Mouse (Mus musculus) limb, embryonic 10.5 days (tissue): ENCODE measurements around the gene Adora2b. TPM values are rescaled to one million over a fixed set of nuclear protein-coding genes. Genes with fewer than 3 reads are reported as not detected.
"Not testable (repeated sequence)": the region's sequence is repeated elsewhere in the genome, so short reads cannot be mapped to it uniquely, and the experiment has no call there.

Source experiments
- DNase-seq: peaks from one replicate; pipeline ENCODE4 v3.0.0-alpha.2; 2017; ENCODE audit warnings: low spot score
- H3K27ac ChIP-seq: fragments of 300-500 bp; sonication (generic); 2 replicates; pipeline ENCODE4 v1.5.1; 2016; ENCODE audit warnings: mild to moderate bottlenecking
- H3K27me3 ChIP-seq: fragments of 300-500 bp; sonication (generic); 2 replicates; pipeline ENCODE4 v1.6.1; 2016; ENCODE audit warnings: low read depth, mild to moderate bottlenecking; ENCODE audit not compliant: poor library complexity, severe bottlenecking
- H3K36me3 ChIP-seq: fragments of 300-500 bp; sonication (generic); 2 replicates; pipeline ENCODE4 v1.6.1; 2016; ENCODE audit warnings: mild to moderate bottlenecking, moderate library complexity
- H3K4me1 ChIP-seq: fragments of 300-500 bp; sonication (generic); 2 replicates; pipeline ENCODE4 v1.6.1; 2016
- H3K4me3 ChIP-seq: fragments of 300-500 bp; sonication (generic); 2 replicates; pipeline ENCODE4 v1.5.1; 2016; ENCODE audit warnings: mild to moderate bottlenecking, moderate library complexity
- H3K9me3 ChIP-seq: fragments of 300-500 bp; sonication (generic); replicated peaks from 2 replicates; pipeline ENCODE4 v1.6.1; 2016; ENCODE audit warnings: mild to moderate bottlenecking
- WGBS: fragments of 180-500 bp; shearing (Covaris S2); methylation state at CpG from one replicate; pipeline ENCODE4 v1.1.7; 2016; 5-methylcytosine and 5-hydroxymethylcytosine counted together
- polyA plus RNA-seq: library from polyadenylated mRNA; unstranded; fragments of >200 nt; fragmentation: Nextera tagmentation; extraction: Ambion mirVana; gene quantifications from 2 replicates; pipeline ENCODE4 v1.2.1, GENCODE M21; 2016

The Adora2b gene
- polyA plus RNA-seq, 1 experiment from 2014 or later = 11.5 TPM

GRCm38 (mm10) chr11:62268381-62268780 lies 19.6 kb downstream of the Adora2b start:
- no peaks in the 10 kb centered on the region for H3K27me3 ChIP-seq
- no peak for DNase-seq
- no peak overlapping the region for H3K4me3 ChIP-seq
- no peak overlapping the region for H3K27ac ChIP-seq
- no peaks in the 10 kb centered on the region for H3K9me3 ChIP-seq
- H3K4me1 ChIP-seq = peaks cover 10% of the 10 kb centered on the region
- WGBS = 81% methylated on average over 8 of the region's 8 CpGs
- H3K36me3 ChIP-seq = peaks cover 22% of the 10 kb centered on the region

DNA sequence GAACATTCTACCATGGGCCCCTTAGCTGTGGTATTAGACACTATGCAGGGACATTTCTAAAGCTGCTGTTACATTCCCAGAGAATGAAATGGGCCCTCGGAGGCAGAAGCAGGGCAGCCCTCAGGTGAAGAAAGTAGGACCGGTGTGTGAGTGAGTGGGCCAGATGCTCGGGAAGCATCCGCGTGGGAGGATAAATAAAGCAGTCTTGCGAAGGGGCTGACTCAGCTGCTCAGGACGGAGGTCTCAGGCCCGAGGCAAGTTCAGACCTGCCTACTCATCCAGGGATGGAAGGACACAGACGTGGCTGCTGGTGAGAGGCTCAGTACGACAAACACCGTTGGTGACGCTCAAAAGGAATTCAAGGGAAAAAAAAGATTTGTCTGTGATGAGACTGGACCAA lies 20.3 kb downstream of the Adora2b start:
- DNase-seq = no peak
- peaks cover 22% of the 10 kb centered on the region for H3K36me3 ChIP-seq
- H3K27ac ChIP-seq = no peak overlapping the region
- WGBS = 79% methylated on average over 12 of the region's 12 CpGs
- H3K9me3 ChIP-seq = no peaks in the 10 kb centered on the region
- H3K4me3 ChIP-seq = no peak overlapping the region
- no peaks in the 10 kb centered on the region for H3K27me3 ChIP-seq
- peaks cover 10% of the 10 kb centered on the region for H3K4me1 ChIP-seq

- Histone ChIP-seq H3K4me3 (no peak overlapping the region), H3K27ac (no peak overlapping the region), H3K4me1 (peaks cover 10% of the 10 kb centered on the region), H3K36me3 (peaks cover 16% of the 10 kb centered on the region), H3K27me3 (no peaks in the 10 kb centered on the region), H3K9me3 (no peaks in the 10 kb centered on the region)
- no peak for DNase-seq
- WGBS = 55% methylated on average over 5 of the region's 5 CpGs
Measured at GRCm38 (mm10) chr11:62270851-62271250, 22.1 kb downstream of the Adora2b start.

DNA sequence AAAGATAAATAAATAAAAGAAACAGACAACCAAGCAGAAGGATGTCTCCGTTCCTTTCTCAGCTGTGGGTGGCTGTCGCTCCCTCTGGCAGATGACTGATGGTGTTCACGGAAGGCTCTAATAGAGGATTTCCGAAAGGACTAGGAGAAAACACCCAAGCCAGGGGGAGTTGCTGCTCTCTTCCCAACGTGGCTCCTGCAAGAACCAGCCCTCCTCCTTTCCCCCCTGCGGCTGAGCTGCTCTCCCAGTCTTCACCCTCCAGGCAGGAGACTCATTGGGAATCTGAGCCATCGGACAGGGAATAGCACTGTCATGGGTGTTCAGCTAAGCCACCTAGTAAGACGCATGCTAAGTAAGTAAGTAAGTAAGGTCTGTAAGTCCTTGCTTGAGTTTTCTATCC lies 28.3 kb downstream of the Adora2b start:
- H3K27ac ChIP-seq = no peak overlapping the region
- WGBS = 60% methylated on average over 8 of the region's 8 CpGs
- no peaks in the 10 kb centered on the region for H3K36me3 ChIP-seq
- H3K9me3 ChIP-seq = no peaks in the 10 kb centered on the region
- H3K4me1 ChIP-seq = peaks cover 5% of the 10 kb centered on the region; the same call in 1 of the 2 replicates
- no peaks in the 10 kb centered on the region for H3K27me3 ChIP-seq
- H3K4me3 ChIP-seq = no peak overlapping the region
- DNase-seq = no peak

DNA sequence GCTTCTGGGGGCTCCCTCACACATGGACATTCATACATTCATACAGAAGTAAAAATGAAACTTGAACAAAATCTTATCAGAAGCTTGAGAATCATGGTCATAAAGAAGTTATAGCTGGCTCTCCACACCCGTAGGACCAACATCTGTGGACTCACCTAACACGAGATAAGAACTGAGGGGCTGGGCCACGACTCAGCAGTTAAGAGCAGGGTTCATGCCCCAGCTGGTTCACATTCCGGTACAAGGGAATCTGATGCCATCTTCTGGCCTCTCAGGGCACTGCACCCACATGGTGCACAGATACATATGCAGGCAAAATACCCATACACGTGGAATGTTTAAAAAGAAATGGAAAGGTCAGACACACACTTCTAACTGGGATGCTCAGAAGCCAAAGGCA lies 29.2 kb downstream of the Adora2b start:
- H3K4me3 ChIP-seq = no peak overlapping the region
- peak; percentile 83 for DNase-seq
- no peak overlapping the region for H3K27ac ChIP-seq
- H3K4me1 ChIP-seq = peaks cover 7% of the 10 kb centered on the region; the same call in 1 of the 2 replicates
- no peaks in the 10 kb centered on the region for H3K9me3 ChIP-seq
- H3K27me3 ChIP-seq = no peaks in the 10 kb centered on the region
- WGBS = 19% methylated on average over 5 of the region's 5 CpGs
- H3K36me3 ChIP-seq = peaks cover 4% of the 10 kb centered on the region; the same call in 1 of the 2 replicates

DNA sequence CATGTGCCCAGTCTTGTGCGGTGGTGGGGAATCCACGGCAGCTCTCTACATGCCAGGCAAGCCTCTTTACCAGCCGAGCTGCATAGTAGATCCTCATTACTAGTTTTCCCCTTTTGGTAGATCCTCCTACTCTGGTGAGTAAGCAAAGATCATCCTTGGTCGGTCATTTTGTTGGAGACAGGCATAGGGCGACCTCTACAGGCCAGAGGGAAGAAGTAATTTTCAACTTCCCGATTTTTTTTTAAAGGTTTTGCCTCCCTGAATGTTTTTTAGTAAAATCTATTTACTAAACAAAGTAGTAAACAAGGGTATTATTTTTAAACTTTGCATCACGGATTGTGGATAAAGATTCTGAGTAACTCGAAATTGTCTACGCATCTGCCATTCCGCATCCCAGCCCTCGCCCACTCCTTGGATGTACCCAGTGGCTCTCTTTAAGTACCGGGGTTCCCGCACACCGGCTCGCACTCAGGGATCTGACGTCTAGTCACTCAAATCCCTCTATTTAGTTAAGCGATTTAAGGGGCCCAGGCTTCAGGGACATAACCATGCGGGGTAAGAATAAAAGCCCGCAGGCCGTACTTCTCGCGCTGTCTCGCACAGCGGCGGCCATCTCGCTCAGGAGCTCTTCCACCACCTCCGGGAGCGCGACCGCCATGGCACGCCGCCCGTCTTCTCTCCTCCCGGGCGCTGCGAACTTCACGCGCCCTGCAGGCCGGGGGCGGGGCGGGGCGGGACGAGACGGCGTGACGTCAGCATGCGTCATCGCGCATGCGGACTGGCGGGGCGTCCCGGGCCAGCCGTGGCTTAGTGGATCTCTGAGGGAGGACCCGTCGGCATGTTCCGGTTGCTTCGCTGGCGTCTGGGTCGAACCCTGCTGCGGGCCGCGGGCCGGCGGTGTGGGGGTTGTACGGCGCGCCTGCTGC lies 32.2 kb downstream of the Adora2b start, which contains the start of the genes Zswim7 and Ttc19:
Gene Zswim7 (minus strand): TSS at position 701 of the 926 bp plus-strand sequence.
Gene Ttc19 (plus strand): TSS at position 799 of the 926 bp plus-strand sequence.
- under 1% methylated on average over 68 of the region's 68 CpGs for WGBS
- H3K36me3 ChIP-seq = peaks cover 26% of the 10 kb centered on the region
- peak within 1 kb of the TSS; percentile 91 for H3K27ac ChIP-seq
- no peaks in the 10 kb centered on the region for H3K9me3 ChIP-seq
- H3K27me3 ChIP-seq = no peaks in the 10 kb centered on the region
- DNase-seq = peak; percentile 98
- peaks cover 13% of the 10 kb centered on the region; the same call in 1 of the 2 replicates for H3K4me1 ChIP-seq
- peak within 1 kb of the TSS; percentile 97 for H3K4me3 ChIP-seq

DNA sequence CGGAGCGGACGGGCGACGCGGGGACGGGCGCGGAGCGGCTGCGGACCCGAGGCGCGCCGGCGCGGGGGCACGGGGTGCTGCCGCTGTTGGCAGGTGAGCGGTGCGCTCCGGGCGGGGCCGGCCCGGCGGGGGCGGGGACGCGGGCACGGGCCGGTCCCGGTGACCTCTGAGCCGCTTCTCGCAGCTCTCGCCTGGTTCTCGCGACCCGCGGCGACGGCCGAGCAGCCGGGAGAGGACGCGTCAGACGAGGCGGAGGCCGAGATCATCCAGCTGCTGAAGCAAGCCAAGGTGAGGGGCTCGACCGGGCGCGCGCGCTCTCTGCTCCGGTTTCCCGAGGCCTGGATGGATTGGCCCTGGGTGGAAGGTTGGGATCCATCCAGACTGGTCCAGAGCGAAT lies 32.8 kb downstream of the Adora2b start:
- peaks cover 13% of the 10 kb centered on the region; the same call in 1 of the 2 replicates for H3K4me1 ChIP-seq
- no peak for DNase-seq
- peaks cover 32% of the 10 kb centered on the region for H3K36me3 ChIP-seq
- 1% methylated on average over 57 of the region's 57 CpGs for WGBS
- peak overlapping the region; percentile 97 for H3K4me3 ChIP-seq
- H3K27ac ChIP-seq = peak overlapping the region; percentile 91
- H3K27me3 ChIP-seq = no peaks in the 10 kb centered on the region
- no peaks in the 10 kb centered on the region for H3K9me3 ChIP-seq

- not testable (repeated sequence) for H3K27me3 ChIP-seq, H3K4me3 ChIP-seq, H3K27ac ChIP-seq, H3K9me3 ChIP-seq, DNase-seq
- WGBS = 41% methylated on average over 3 of the region's 3 CpGs
- Histone ChIP-seq H3K36me3 (peaks cover 53% of the 10 kb centered on the region), H3K4me1 (peaks cover 13% of the 10 kb centered on the region; the same call in 1 of the 2 replicates)
Measured at GRCm38 (mm10) chr11:62284020-62284419, 35.2 kb downstream of the Adora2b start.

DNA sequence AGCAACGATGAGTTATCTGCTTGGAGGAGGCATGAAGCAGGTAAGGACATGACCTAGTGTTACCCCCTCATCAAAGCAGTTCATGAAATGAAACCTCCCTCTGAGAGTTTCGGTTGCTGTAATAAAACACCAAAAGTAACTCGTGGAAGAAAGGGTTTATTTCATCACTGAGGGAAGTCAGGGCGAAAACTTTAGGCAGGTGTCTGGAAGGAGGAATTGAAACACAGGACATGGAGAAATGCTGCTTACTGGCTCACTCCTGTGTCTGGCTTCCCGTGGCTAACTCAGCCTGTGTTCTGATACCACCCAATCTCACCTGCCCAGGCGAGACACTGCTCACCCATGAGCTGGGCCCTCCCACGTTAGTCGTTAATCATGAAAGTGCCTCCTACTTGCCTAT lies 36.2 kb downstream of the Adora2b start:
- H3K9me3 ChIP-seq = no peaks in the 10 kb centered on the region
- H3K4me1 ChIP-seq = peaks cover 13% of the 10 kb centered on the region; the same call in 1 of the 2 replicates
- peaks cover 61% of the 10 kb centered on the region for H3K36me3 ChIP-seq
- no peak overlapping the region for H3K27ac ChIP-seq
- WGBS = 81% methylated on average over 8 of the region's 8 CpGs
- no peak overlapping the region for H3K4me3 ChIP-seq
- no peak for DNase-seq
- H3K27me3 ChIP-seq = no peaks in the 10 kb centered on the region

DNA sequence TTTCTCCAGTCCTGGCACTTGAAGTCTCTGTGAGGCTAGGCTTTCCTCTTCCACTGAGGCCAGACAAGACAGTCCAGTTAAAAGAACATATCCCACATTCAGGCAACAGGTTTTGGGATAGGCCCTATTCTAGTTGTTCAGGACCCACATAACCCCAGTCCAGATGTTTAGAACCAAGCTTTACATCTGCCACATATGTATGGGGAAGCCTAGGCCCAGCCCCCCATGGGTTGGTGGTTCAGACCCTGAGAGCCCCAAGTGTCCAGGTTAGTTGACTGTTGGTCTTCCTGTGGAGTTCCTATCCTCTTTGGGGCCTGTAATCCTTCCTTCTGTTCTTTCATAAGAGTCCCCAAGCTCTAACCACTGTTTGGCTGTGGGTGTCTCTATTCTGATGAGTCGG lies 38.9 kb downstream of the Adora2b start:
- Histone ChIP-seq H3K4me3 (no peak overlapping the region), H3K9me3 (no peaks in the 10 kb centered on the region), H3K27me3 (no peaks in the 10 kb centered on the region), H3K36me3 (peaks cover 77% of the 10 kb centered on the region), H3K4me1 (peaks cover 6% of the 10 kb centered on the region; the same call in 1 of the 2 replicates), H3K27ac (no peak overlapping the region)
- DNase-seq = no peak
- 100% methylated on average over 1 of the region's 1 CpGs for WGBS

DNA sequence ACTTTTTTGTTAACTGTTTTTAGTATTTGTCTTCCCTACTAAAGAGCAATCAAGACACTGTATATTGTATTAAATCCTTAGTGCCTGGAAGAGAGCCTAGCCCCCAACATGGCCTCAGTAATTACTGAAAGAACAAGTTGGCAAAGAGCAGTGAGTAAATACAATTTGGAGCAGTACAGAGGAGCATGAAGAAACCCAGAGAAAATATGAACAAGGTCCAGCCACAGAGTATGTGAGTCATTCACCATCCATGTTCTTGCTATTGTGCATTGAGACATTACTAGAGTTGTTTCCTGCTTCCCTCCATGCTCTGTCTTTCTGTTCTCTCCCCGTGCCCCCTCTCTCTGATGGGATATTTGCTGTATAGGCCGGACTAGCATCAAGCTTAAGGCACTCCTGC lies 45.3 kb downstream of the Adora2b start:
- Histone ChIP-seq H3K9me3 (no peaks in the 10 kb centered on the region), H3K4me3 (no peak overlapping the region), H3K27ac (no peak overlapping the region), H3K4me1 (no peaks in the 10 kb centered on the region), H3K27me3 (no peaks in the 10 kb centered on the region), H3K36me3 (peaks cover 68% of the 10 kb centered on the region)
- DNase-seq = no peak
- 94% methylated on average over 2 of the region's 2 CpGs for WGBS

DNA sequence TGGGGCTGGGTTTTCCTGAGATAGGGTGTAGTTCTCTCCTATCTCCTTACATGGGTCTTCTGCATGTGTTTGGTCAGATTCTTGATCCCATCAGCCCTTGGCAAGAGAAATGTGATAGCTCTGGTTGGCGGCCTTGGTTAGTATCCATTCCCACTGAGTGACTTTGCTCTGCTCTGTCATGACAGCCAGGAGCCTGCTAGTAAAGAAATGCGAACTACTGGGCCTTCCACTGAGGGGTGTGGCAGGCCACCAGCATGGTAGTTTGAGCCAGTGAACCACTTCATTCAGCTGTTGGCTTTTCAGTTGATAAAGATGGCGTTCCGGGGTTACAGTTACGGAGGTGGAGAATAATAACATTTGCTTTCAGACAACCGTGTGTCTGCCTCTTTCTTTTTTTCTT lies 50.1 kb downstream of the Adora2b start:
- Histone ChIP-seq H3K4me1 (no peaks in the 10 kb centered on the region), H3K36me3 (peaks cover 38% of the 10 kb centered on the region), H3K4me3 (no peak overlapping the region), H3K27me3 (no peaks in the 10 kb centered on the region), H3K9me3 (no peaks in the 10 kb centered on the region), H3K27ac (no peak overlapping the region)
- no peak for DNase-seq
- WGBS = 87% methylated on average over 6 of the region's 6 CpGs

DNA sequence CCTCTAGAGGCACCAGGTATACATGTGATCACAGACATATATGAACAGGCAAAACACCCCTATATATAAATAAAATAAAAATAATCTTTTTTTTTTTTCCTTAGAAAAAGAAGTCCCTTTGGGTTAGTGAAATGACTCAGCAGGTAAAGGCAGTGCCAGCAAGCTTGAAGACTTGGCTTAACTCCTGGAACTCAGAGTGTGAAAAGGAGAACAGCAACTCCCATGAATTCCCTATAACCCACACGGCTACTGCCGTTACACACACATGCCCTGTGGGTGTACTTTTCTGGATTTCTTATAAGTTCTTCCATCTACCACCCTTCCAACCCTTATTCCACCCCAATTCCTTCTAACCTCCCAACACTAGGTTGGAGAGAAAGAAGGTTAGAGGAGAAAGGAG lies 57.1 kb downstream of the Adora2b start:
- H3K4me3 ChIP-seq = no peak overlapping the region
- H3K36me3 ChIP-seq = peaks cover 47% of the 10 kb centered on the region
- DNase-seq = no peak
- WGBS = 96% methylated on average over 2 of the region's 2 CpGs
- H3K9me3 ChIP-seq = no peaks in the 10 kb centered on the region
- H3K27ac ChIP-seq = no peak overlapping the region
- H3K27me3 ChIP-seq = no peaks in the 10 kb centered on the region
- H3K4me1 ChIP-seq = no peaks in the 10 kb centered on the region
